Mouse (Mus musculus) testis, postnatal 14 days (tissue): ENCODE measurements around the gene Slc47a1.
"Not testable (repeated sequence)": the region's sequence is repeated elsewhere in the genome, so short reads cannot be mapped to it uniquely, and the experiment has no call there.

Experiments used
- DNase-seq: peaks from one replicate; pipeline ENCODE4 v3.0.0; 2021; ENCODE audit warnings: low spot score

Gene Slc47a1

DNA sequence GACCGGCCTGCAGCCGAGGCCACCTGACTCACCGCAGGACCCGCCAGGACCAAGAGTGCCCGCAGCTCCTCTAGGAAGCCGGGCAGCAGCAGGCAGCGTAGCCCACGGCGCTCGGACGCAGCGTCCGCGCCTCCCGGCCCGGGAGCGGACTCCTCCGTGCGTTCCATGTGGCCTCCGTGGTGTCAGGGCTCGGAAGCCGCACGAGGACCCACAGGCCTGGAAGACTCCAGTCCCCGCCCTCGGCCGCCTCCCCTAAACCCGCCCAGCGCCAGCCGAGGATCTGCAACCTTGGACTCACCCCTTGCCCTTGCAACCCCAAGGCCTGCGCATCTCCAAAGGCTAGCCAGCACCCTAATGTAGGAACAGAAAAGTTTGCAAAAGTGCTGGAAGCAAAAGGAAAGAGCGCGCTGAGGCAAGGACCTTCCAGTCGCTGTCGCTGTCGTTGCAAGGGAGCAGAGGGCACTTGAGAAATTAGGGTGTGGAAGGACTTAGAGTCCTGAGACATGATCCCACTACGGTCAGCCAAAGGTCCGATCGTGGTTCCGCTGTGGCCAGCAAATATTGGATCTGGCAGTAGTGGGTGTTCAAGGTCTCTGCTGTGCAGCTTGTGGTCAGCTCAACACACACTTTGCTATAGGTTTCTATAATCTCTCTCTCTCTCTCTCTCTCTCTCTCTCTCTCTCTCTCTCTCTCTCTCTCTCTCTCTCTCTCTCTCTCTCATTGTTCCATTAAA lies at the start of gene Slc47a1:
Gene Slc47a1 (minus strand): TSS at position 465 of the 733 bp plus-strand sequence.
- DNase-seq: no peak

DNA sequence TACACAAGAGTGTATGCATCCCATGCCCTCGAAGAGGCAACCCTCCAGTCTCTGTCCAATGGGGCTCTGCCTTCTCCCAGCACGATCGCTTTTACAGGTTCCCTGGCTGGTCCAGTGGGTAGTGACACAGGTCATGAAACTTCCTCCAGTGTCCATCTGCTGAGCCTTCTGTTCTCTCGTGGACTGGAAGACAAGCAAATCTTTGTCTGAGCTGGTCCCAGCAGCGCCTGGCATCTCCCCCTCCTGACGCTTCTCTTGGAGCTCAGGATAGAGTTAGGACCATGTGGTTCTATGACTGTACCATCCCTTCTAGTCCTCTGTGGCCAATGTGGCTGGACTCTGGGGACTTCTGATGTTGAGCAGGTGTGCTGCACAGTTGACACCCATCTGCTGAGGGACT lies 41.1 kb upstream of the Slc47a1 start:
- DNase-seq: no peak

DNA sequence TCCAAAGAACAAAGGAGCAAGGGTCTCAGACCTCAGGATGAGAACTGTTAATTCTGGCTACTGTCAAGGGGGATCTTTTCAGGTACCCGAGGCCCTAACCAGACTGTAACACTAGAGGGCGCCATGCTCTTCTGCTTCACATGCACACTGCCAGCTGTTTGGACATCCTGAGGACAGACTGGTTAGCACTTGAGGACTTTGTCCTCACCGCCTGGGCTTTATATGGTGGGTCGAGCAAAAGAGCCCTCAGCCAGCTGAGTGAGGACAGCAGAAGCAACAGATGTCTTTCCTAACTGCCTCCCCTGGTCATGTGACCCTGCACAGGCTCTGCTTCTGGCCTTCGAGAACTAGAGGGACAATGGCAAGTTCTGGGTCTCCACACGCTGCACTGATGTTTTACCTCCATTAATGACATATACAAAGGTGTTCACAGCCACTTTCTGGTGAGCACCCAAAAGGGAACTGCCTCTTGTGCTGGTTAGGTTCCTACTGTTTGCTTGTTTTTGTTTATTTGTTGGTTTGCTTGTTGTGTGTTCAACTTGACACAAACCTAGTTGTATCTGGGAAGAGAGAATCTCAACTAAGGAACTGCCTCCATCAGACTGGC lies 39.9 kb upstream of the Slc47a1 start:
- peak; percentile 73 for DNase-seq

DNA sequence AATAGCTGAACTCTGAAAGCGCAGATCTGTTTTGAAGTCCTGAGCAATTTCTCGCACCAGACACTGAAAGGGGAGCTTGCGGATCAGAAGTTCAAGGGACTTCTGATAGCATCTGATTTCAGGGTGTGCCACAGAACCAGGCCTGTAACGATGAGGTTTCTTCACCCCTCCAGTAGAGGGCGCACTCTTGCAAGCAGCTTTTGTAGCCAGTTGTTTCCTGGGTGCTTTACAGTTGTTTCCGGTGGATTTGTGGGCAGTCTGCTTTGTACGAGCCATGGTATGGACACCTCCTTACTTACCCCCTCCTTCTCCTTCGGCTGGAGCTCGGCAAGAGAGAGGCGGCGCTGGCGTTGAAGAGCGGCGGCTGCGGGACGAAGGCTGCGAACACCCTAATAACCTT lies 38.4 kb upstream of the Slc47a1 start:
- DNase-seq: not testable (repeated sequence)

DNA sequence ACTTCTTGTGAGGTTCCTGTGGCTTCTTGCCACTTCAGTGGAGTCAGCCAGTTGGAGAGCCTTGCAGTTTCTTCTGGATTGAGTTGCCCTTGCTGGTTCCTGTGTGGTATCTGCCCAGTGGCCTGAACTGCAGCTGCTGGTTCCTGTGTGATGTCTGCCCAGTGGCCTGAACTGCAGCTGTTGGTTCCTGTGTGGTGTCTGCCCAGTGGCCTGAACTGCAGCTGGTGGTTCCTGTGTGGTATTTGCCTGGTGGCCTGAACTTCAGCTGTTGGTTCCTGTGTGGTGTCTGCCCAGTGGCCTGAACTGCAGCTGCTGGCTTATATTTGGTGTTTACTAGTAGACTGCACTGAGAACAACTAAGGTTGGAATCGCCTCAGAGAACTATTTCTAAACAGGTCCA lies 37.3 kb upstream of the Slc47a1 start:
- no peak for DNase-seq

DNA sequence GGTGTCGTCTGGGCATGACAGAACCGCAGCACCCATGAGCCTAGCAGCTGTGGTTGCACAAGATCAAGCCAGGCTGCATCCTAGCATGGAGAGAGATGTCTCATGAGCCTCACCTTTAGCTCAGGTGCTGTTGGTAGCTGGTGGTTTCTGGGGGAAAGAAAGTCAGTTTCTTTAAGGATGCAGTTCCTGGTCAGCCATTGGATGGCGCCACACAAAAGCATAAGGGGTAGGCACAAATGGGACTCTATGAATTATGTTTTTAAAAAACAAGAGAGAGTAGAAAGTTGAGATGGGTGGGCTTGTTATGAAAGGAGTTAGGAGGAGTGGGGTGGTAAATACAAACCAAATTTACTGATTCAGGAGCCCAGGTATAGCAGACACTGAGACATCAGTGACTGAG lies 36.4 kb upstream of the Slc47a1 start:
- DNase-seq: no peak

DNA sequence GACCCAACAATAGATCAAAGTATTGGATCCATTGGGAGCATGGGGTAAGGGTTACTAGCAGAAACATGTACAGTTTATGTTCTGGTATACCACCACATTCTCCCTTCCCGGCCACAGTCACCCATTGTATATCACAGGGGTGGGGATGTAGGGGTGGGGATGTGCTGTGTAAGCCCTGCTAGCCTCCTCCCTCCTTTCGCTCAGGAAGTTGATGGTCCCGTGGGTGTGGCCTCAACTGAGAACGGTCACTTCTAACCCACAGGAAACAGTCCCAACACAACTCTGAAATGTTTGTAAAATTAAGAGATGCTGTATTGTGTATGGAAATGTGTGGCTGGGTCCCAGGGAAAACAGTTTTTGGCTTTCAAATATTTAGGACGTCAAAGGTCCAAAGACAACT lies 35.3 kb upstream of the Slc47a1 start:
- DNase-seq: no peak

DNA sequence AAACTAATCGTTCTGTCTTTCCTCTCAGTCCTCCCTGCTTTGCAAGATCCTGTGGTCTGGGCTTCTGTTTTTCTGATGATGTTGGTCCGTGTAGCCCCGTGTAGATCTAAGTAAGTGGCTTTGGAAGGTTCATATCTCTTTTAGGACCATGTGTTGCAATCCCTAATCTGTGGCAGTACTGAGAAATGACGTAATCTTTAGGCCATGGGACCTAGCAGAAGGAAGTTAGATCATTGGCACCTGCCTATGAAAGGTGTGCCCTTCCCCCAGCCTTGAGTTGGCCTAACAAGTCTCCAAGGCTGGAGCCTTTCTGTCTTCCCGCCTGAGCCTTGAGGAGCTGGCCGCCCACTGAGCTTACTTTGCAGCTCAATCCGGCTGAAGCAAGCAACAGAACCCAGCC lies 33.7 kb upstream of the Slc47a1 start:
- DNase-seq: no peak

DNA sequence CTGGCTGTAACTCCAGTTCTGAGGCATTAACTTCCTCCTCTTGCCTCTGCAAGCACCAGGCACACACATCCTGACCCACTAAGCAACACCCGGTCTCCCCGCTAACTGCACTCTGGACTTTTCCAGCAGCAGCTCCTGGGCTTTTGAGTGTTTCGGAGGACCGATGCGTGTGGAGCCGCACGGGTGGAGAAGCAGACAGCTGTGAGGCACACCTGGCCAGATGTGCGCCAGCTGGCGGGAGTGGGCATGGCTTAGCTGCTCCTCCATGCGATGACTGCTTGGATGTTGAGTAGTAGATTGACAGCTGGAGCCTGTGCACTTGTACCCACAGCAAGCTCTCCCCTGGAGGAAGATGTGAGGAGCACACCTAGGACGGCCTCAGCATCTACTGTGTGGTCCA lies 33.1 kb upstream of the Slc47a1 start:
- no peak for DNase-seq

DNA sequence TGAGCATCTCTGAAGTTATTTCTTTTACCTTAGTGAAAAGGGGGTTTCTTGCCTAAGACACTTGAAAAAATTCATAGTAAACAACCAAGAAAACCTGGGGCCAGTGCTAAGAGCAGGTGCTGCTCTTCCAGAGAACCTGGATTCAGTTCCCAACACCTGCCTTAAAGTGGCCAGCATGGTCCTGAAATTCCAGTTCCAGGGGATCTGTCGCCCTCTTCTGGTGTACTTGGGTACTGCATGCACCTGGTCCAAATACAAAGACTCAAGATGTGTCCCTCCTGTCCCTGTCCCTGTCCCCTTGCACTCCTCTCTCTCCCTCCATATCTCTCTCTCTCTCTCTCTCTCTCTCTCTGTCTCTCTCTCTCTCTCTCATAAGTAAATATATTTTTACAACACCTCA lies 32.0 kb upstream of the Slc47a1 start:
- DNase-seq: peak; percentile 73

DNA sequence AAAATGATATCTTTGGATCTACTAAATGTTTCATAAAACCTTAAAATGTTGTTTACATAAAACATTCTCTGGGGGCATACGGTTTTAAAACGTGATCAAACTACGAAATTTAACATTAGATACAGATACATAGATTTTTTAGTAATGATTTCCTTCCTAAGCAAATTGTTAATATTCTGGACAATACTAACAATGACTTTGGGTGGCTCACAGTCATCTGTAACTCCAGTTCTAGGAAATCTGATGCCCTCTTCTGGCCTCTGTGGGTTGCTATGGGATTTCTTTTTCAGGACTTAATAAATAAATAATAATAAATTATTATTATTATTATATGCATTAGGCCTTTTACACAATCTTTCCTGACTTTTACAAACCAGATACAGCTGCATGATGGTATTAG lies 30.9 kb upstream of the Slc47a1 start:
- no peak for DNase-seq

DNA sequence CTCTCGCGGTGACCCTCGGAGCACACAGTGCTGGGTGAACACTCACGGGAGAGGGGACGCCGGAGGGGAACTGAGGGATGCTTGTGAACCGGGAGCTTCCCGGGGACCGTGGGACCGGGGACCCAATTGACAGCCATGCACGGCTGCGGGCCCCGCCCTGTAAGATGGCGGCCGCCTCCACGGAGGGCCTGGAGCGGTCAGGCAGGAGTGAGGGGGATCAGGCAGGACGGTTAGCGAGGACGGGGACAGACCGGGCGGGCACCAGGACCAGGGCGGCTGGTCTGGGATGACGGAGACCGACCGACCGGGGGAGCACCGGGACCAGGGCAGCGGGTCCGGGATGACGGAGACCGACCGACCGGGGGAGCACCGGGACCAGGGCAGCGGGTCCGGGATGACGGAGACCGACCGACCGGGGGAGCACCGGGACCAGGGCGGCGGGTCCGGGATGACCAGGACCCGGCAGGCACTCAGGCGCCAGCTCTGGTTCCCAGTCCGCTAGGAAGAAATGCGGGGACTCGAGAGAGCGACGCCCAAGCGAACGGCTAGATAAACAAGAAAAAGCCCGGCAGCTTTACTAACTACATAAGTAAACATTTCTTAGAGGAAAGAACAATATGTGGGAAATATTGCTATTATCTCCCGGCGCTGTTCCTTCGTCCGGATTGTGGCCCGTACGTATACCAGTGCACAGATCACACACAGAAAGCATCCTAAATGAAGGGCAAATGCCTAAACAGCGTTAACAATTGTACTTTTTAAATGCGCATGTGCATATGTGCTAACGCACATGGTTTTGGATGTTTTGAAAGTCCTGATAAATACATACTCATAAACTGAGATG lies 30.3 kb upstream of the Slc47a1 start:
- DNase-seq: peak; percentile 83

DNA sequence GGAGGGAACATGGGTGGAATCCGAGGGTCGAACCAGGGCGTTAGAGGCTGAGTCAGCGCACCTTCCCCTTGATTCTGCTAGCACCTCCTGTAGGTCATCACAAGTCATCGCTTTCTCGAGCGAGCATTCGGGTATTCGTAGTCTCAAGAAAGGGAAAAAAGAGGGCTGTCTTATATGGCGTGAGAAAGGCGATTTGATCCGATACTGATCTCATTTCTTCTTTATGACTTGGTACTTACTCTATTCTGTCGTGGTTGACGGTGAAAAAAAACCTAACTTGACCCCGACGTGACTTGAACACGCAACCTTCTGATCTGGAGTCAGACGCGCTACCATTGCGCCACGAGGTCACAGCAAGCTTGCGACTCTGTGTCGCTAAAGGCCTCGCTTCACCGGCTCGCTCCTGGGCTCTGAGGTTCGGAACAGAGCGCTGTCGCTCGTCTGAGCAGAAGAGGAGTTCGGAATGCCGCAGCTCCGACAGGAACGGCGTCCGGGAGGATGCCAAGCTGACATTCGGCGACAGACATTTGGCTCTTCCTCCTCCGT lies 29.6 kb upstream of the Slc47a1 start:
- DNase-seq: peak; percentile 85

DNA sequence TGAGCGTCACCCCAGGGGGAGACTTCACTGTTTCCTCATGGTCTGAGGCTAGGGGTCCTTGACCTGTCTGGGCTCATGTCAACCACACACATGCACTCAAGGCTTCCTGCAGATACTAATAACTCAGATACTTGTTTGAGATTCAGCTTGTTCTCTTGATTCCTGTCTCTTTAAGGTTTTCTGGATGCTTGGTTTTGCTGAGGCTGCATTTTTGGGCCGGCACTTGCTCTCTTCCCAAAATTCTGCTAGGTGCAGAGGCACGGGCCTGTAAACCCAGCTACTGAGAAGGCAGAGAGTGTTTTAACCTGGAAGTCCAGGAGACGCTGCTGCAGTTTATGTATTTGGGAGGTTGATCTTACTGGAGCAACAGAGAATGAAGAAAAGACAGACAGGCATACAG lies 23.6 kb upstream of the Slc47a1 start:
- DNase-seq: no peak

DNA sequence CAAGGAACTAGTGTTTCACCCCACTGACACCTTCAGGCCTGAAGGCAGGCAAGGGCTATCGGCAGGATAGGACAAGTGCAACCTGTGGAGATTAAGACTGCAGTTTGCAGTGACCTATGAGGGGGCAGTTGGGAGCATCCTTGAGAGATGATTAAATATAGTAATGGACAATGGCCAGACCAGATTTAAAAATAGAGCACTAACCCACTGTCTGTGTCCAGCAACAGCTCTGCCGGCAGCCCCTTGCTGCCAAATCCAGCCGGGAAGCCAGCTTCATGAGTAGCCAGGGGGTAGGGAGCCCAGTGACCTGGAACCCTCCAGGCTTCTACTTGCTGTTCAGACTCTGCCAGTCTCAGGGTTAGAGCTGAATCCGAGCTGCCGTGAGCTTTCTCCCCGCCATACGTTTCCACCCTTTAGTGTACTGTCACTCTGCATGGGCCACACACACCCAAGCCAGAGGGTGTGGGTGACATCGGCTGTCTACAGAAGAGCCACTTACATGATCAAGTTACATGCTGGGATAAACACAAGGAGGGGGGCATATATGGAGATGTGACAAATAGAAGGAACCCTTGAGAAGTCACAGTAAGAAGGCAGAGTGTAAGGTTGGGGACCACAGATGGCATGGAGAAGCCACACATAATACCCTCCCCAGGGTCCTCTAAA lies 22.7 kb upstream of the Slc47a1 start:
- DNase-seq: no peak

DNA sequence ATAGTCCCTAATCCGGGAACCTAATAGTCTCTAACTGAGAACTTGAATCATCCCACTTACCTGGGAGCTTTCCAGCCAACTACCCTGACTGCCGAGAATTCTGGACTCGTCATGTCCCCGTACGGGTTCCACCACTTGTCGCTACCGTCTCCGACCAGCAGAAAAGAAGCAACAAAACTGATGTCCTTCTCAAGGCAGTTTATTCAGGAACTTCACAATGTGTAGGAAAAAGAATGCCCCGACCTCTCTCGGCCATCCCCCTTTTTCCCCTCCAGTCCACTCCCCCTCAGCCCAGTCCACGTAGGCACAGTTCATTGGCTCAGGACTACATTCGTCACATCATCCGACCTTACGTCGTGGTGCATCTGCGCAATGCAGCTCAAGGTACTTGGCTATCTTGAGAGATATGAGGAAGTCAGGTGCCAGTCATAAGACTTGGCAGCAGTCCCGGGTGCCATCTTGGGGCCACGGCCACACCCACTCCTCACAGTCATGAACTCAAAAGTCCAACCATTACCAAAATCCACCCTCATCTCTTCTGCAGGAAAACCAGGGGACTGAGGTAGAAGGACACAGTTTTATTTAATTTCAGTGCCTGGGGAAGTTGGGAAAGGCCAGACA lies 19.4 kb upstream of the Slc47a1 start:
- not testable (repeated sequence) for DNase-seq

DNA sequence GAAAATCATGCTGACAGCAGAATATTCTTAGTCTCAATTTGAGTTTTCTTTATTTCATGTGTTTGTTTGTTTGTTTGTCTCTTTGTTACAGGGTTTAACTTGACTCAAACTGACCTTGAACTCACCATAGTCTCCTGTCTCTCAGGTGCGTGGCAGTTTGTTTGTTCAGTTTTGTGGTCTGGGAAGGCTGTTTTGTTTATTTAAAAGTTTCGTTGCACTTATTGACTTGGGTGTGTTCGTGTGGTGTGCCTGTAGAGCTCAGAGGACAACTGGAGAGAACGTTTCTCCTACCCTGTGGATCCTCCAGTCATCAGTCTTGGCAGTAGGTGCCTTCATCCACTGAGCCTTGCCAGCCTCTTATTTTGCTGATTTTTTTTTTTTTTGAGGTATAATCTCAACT lies 10.8 kb upstream of the Slc47a1 start:
- DNase-seq: no peak

DNA sequence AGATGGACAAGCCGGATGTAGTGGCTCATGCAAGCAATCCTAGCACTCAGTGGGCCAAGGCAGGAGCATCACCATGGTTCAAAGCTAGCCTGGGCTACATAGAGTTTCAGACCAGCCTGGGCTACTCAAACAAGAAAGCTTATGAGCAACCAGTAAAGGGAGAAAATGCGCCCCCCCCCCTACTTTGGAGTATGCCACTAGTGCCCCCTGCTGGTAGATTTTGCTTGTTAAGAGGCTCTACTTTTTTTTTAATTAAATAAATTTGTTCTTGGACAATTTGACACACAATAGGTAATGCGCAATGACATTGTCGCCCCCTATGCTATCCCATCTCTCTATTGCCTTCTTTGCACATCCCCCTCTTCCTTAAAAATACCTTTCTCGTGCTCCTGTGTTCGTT lies 9.9 kb upstream of the Slc47a1 start:
- DNase-seq: no peak

DNA sequence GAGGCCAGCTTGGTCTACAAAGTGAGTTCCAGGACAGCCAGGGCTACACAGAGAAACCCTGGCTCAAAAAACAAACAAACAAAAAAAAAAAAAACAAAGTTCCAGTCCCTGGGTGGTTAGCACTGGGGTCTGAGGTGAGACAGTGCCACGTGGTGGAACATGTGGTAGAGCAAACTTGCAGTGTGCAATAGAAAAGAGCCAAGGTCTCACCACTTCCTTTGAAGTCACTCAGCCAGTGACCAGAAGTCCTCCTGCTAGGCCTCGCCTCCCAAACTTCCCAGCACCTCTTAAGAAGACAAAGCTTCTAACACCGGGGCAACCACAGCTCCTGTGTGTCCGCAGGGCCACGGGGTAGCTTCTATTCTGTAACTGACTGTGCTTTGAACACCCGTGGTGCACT lies 9.1 kb upstream of the Slc47a1 start:
- no peak for DNase-seq

DNA sequence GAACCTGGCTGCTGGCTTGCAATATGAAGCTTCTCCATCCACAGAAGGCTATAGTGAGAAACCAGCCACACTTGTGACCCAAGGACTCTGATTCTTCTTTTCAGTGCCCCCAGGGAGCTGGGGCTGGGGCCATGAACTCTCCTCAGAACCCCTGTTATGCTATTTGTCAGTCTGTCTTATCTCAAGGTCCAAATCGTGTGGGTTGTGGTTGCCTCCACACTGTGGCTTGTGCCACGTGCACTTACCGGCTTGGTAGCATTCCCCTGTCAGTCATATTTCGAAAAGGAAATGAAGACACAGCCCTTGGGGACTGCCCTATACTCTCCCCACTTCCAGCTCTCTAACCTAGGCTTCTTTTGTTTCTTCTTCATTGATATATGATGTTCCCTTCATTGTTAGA lies 7.6 kb upstream of the Slc47a1 start:
- DNase-seq: no peak

DNA sequence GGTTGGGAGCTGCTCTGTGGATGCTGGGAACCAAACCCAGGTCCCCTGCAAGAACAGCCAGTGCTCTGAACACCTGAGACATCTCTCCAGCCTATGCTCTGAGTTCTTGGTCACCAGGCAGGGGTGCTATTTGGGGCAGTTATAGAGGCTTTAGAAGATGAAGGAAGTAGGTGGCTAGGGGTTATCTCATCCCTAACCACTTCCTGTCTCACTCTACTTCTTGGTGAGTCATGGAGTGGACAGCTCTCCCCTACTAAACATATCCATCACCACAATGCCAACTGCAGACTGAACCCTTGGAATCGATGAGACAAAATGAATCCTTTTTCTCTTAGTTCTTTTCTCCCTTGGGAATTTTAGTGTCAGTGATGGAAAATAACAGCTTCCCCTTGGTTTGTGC lies 3.1 kb upstream of the Slc47a1 start:
- no peak for DNase-seq

DNA sequence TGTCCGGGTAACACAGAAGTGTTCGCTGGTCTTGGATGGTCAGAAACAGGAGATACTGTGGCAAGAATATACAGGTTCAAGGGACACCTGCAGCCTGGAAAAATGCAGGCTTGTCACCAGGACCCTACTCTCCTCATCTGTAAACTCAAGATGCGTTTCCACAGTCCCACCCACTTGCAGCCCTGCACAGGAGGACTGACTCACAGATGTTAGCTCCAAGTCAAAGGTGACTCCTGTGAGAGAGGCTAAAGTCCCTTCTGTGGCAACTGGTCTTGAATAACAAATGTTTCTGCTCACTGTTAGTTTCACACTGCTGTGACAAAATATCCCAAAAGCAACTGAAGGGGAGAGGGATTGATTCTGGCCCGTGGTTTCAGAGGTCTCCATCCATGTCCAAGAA lies 506 bp upstream of the Slc47a1 start:
- no peak for DNase-seq
